Mouse (Mus musculus) testis, adult 2 months (tissue): ENCODE measurements around the gene Snx13.

Experiments used
- CTCF ChIP-seq: fragments of 200-500 bp; IDR thresholded peaks from 2 replicates; pipeline ENCODE4 v1.5.1; 2012; ENCODE audit warnings: low read depth, mild to moderate bottlenecking, inconsistent platforms, low read length, moderate library complexity; ENCODE audit not compliant: control insufficient read depth, insufficient read depth, insufficient replicate concordance
- POLR2A ChIP-seq: fragments of 200-500 bp; IDR thresholded peaks from 2 replicates; pipeline ENCODE4 v1.6.1; 2012; ENCODE audit warnings: low read depth, mild to moderate bottlenecking, inconsistent platforms, low read length, moderate library complexity; ENCODE audit not compliant: control insufficient read depth

- no peak for TF ChIP-seq POLR2A
- no peak for TF ChIP-seq CTCF
These were observed 35.5 kb upstream of the Snx13 start for GRCm38 (mm10) chr12:35011462-35011861.
